Mouse (Mus musculus): ENCODE data around the gene Smyd3.
"Not testable (repeated sequence)": the region's sequence is repeated elsewhere in the genome, so short reads cannot be mapped to it uniquely, and the experiment has no call there.

Smyd3 gene

DNA sequence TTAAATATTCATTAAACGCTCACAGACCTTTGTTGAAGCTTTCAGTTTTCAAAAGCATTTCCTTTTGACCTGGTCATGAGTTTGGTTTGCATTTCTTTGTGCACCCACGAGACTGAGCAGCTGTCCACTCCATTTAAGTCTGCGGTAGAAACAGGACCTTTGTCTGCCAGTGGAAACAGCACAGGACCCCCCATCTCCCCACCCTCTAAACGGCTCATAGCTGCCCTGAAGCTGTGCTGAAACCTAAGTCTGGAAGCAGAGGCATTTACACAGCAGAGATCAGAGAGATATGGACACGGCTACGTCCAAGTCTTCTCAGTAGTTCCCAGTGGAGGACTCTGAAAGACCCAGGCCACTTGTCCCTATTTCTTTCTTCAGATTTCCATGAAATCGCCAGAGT lies 305.5 kb downstream of the Smyd3 start:
- DNase-seq: no peak

DNA sequence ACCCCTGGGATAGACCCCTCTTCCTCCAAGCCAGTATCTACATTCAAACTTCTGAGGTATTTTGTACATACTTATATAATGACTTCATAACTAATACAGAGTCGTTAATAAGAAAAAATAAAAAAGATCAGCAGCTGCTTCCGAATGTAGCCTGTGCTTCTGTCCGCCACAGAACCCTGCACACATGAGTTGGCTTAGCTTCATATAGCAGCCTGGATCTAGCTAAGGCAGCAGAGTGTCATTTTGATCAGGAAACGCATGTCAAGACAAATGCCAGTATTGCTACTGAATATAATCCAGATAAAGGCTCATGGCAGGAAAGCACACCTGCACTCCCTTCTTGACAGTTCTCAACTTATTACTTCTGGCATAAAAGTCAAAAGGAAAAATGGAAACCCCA lies 306.5 kb downstream of the Smyd3 start:
- no peak for DNase-seq

DNA sequence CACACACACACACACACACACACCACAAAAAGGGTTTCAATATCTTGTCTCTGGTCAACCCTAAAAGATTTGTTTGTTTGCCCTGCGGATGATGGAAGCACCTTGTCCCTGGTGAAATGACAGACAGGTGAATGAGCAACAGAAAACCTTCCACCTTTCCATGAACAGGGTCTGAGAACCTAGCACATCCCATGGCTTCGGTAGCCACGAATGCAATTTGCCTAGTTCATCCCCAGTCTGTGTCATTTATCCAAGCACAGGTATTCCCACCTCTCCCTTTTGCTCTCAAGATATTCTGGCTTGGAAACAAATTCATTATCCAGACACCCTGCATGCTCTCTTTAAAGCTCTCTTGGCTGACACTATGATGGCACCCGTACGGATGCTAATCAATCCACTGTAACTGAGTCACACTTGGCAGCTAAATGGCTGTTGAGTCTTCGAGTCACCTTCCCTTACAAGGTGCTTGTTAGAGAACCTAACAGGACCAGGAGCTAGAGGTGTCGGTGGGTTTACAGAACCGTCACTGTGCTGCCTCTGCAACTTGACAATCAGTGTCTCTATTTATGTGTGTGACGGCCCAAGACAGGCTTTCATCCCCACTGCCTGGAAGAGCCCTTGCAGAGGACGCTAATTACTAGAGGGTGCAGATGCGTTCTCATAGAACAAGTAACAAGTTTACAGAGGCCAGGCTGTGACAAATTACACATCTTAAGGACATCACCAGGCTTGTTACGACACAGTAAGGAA lies 309.8 kb downstream of the Smyd3 start:
- no peak for DNase-seq

DNA sequence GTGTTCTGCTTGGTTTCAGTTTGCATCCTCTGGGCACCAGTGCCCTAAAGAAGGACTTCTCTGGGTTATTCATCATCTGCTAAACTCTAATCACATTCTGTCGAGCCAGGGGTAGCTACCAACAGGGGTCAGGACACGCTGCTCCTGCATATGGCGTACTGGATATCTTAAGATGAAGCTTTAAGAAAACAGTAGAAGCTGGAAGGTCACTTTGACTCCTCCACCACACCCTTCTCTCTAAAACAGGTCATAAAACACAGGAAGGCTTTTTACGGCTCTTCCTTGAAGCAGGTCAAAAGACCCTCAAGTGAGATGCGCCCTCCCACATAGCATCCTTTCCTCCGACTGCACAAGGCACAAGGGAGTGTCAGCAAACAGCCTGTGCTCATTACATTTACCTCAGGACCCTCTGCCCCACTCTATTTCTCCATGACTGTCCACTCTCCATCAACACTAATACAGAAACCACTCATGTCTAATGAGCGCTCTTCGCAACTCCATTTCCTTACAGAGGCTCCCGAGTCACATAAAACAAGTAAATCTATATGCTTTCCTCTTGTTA lies 310.6 kb downstream of the Smyd3 start:
- DNase-seq: no peak

DNA sequence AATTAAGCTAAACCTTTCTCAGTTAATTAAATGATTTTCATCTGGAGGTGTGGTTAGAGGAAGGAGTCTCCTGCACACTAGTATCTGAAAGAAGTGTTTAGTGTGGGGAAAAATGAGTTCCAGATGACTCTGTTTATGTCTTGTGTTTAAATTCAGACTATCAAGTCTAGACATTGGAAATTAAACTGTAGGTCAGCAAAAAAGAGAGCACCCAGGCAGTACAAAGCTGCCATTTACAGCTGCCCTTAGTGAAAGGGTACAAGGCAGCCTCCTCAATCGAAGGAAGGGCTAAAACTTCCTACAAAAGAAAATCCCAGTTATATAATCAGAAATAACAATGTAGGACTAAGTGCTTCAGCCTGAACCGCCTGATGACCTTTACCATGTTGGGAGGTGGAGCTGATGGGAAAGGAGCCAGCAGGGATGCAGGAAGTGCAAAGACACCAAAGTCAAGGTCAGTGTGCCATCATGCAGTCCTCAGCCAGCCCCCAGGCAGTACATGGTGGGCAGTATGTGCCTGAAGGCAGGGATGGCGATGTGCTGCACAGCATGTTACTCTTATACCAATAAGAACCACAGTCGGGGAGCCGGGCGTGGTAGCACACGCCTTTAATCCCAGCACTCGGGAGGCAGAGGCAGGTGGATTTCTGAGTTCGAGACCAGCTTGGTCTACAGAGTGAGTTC lies 319.2 kb downstream of the Smyd3 start:
- DNase-seq: no peak

DNA sequence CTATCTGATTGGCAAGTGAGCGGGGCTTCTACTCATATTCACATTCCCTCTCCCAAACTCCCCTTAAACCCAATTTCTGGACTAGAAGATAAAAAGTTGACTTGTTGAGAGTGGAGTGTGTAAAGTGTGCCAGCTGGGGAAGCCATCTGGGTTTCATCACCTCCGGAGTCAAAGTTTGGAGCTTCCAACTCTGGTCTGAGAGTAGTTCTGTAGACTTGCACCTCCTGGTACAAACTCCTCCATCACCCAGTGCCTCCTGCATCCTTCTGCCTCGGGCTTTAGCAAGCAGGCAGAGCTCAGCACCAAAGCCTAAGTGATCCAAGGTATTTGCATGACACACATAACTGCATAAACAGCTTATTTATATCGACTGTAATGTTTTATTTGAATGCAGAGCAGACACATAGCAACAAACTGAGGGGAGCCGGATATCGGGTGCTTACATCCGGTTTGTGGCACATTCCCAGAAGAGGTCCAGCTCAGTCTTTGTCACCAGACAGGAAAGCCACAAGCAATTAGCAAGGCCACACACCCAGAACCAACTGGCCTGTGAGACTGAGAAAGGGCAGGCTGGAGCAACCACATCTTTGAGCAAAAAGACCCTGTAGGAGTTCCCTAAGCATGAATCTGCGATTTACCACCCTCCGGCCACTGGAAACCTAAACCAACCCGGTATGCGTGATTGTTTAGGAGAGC lies 319.9 kb downstream of the Smyd3 start:
- DNase-seq: no peak

DNA sequence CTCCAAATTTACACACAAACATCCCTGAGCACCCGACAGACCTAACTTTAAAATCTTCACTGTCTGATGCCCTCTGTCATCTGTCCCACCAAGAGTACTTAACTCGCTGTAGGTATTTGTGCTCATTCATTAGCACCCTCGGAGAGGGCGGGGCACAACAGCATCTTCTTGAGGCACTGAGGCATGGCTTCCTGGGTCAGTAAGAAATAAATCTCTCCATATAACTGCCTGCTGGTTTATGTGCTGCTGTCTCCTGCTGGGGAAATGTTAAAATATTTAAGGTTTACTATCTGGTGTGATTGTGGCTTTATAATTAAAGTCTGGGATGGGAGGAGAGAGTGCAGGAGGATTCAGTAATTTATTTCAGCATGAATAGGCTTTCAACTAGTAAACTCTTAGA lies 320.7 kb downstream of the Smyd3 start:
- no peak for DNase-seq

DNA sequence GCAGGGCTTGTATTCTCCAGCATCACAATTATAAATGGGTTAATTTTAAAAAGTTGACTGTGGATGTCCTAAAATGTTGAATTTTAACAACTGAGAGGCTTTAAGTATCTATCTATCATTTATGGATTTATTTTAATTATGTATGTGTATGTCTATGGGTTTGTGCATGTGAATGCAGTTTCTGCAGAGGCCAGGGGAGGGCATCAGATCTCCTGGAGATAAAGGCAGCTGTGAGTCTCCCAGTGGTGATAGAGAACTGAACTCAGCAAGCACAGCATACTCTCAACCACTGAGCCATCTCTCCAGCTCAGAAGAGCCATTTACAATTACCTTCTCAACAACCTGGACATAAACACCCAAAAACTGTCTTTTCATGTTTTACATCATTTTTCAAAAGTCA lies 321.4 kb downstream of the Smyd3 start:
- peak; percentile 22 for DNase-seq

DNA sequence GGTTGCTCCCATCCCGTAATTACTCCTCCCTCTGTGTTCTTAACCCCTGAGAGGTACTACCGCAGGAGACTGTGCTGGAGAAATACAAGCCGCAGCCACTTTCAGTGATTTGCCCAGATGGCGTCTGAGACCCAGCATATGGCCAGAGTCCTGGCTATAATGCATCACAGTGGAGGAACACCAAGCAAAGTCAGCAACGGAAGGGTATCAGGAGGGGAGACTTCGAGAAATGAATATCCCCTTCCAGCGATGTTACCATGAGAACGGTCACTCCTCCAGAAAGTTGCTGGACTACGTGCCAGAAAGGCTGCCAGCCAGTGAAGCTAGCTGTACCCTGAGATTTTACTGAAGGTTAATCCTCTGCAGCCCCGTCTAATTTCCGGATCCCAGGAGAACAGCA lies 325.1 kb downstream of the Smyd3 start:
- DNase-seq: no peak

DNA sequence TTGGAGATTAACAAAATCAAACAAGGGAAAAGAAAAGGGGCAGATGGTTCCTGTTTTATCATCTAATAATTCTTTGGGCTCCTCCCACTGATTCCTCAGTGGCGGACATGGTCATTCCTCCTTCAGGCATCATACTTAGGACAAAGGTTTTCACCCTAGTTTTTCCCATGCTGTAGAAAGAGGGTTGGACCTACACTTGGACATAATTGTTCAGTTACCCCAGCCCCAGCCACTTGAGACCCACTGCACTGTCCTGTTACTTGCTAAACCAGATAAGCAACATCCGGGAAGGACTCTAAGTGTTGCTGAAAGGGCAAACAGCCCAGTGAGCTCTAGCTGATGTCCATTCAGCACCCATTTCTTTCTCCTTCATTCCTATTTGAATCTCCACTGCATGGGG lies 327.0 kb downstream of the Smyd3 start:
- DNase-seq: no peak

DNA sequence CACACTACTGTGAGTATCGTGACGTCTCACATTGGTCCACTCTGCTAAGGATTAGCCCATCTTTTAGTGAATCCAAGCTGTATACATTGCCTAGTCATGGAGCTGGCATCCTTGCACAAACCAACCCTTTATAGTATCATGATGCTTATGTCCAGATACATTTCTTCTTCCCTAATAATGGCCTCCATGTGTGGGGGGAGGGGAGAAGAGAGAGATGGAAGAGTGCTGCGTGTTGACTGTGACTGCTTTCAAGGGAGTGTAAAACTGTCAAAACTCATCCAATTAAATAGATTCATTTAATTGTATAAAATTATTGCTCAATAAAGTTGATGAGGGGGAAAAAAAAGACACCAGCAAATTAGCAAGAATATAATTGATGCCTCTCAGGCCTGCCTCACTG lies 330.7 kb downstream of the Smyd3 start:
- DNase-seq: no peak

DNA sequence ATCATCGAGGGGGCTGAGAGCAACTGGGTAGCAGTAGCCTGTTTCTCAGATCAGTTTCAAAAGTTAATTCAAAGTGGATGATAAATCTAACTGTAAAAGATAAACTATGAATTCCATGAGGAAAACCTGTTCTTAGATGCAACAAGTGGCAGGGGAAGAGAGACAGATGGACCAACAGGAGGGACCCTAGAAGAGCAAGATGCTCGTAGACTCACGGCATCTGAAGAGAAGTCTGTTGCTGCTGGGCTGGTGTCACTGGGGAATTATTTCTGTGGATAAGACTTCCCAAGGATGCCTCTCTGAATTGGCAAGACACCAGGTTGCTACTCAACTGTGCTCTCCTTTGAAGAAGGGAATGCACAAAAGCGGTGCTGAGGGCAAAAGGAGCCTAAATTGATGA lies 333.2 kb downstream of the Smyd3 start:
- no peak for DNase-seq

DNA sequence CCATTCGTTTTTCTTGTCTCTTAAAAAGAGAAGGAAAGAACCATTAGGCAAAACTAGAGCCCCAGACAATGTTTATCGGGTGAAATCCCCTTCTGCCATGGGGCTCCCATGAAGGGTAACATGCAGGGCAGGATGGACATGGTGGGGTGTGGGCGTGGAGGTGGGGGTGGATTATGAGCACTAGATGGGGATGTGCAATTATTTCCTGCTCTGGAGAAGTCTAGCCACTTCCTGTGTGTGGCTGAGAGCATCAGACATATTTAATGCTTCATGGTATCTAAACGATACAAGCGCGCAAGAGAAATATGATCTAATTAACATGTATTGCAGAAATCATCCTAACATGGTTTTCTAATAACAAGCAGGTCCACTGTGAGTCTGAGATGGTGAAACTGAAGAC lies 334.3 kb downstream of the Smyd3 start:
- DNase-seq: no peak

DNA sequence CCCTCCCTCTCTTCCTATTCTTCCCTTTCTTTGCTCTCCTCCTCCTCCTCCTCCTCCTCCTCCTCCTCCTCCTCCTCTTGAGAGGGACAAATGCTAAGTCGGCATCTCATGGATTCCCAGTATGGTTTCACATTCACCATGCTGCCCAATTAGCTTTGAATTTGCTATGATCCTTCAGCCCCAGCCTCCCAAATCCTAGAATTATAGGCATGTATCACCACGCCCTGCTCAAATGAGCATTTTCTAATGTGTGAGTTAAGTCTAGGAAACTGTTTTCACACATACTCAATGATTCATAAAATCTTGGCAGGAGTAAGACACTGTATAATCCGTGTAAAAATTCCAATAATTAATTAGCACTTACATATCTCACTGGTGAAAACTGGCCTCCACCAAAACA lies 337.3 kb downstream of the Smyd3 start:
- DNase-seq: no peak

DNA sequence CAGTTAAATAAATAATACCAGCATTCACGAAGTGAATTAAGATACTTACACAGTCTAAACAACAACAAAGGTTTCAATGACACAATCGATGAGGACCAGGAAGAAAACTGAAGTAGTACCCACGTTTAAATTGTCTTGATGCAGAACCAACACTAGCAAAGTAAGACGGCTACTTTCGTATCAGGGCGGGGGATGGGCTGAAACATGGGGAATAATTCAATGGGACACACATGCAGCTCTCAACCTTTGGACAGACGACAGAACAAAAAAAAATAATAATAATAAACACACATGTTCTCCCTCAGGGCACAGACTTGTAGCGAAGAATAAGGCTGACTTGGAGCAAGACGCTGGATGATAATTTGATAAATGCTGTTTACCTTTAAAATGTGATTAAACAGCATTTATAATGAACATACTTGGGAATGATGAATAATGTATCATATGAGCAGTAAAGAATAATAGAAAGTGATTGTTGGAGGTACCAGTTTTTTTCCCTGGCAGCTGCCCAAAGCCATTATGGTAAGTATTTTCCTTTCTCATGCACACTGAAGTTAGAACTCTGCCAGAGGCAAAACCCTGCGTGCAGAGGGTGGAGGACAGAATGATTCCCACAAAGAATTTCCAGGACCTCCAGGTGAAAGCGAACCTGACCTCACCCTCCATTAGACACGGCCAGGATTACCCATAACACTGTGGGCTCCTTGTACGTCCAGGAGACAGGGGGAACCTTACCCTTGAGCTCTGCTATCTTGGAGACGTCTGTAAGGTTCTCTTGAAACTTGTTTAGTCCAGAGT lies 340.8 kb downstream of the Smyd3 start:
- no peak for DNase-seq

DNA sequence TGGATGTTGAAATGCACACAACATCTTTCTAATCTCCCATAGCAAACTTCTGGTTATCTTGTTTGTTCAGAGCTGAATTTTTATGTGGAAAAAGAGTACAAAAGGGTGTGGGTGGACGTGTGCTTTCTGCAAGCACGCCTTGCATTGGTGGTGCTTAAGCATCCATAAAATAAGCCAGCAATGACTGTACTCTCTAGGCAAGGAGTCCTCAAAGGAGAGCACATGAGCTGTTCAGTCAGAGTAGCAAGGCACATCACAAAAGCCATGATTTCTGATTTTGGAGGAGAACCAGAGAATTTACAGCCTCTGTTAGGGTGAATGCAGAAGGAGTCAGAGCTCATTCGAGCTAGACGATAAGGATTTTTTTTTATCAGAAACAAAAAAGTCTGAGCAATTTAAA lies 343.6 kb downstream of the Smyd3 start:
- no peak for DNase-seq

DNA sequence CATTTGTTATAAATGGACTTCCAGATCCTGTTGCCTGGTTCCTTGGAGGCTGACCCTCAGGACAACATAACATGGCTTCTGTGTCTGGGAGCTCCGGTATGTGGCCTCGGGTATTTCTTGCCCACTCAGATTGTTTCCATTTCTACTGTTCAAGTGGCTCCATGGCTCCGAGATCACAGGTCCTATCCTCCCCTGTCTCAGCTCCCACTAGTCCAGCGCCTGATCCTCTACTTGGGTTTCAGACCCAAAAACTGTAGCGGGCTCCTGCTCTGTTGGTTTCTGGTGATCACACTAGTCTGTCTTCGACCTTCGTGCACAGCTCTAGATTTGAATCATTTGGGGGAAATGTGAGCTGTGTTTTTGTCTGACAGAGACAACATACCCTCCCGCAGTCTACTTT lies 347.3 kb downstream of the Smyd3 start:
- DNase-seq: no peak

DNA sequence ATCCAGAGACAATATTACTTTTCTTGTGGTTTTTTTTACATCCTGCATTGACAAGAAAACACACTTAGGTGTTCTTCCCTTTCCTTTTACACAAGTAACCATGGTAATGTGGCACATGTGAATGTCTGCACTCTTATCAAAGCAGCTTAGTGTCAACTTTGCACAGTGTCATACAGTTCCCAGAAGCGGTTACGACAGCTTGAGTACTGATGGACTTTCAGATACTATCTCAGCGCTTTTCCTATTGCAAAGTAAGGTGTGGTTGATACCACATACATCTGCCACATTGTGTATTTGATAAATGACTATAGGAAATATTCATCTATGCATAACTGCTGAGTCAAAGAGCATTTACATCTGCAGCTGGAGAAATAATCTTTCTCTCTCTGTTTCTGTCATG lies 348.1 kb downstream of the Smyd3 start:
- peak; percentile 44 for DNase-seq

DNA sequence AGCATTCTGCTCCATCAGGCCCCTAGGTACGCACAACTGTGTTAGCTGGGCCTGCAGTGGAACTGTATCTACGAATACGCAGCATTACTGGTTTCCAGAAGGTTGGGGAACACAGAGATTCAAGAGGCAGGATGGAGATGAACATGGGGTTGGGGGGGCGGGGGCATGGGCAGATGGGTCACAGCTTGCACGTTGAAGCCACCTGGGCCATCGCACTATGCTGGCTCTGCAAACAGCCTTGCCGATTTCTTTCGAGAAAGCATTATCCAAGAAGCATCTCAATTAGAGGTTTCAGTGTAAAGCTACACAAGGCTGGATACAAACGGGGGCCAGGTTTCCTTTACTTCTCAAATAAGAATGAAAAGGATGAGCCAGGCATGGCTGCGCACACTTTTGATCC lies 348.7 kb downstream of the Smyd3 start:
- peak; percentile 42 for DNase-seq

DNA sequence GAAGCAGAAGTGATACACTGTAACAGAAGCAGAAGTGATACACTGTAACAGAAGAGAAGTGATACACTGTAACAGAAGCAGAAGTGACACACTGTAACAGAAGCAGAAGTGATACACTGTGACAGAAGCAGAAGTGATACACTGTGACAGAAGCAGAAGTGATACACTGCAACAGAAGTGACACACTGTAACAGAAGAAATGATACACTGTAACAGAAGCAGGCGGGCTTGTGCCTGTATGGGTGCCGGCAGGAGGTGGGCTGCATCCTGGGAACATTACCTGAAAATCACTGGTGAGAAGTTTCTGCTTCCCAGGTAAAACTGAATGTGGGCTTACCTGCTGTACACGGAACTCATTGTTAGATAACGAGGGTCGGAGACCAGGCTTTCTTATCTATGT lies 353.6 kb downstream of the Smyd3 start:
- DNase-seq: not testable (repeated sequence)

DNA sequence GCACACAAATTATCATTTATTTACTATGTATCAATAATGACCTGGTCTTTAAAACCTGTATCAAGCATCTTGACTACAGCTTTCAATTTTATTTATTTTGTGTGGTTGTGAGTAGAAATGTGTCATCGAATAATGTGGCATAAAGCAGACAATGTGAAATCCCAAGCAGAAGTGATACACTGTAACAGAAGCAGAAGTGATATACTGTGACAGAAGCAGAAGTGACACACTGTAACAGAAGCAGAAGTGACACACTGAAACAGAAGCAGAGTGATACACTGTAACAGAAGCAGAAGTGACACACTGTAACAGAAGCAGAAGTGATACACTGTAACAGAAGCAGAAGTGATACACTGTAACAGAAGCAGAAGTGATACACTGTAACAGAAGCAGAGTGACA lies 355.1 kb downstream of the Smyd3 start:
- not testable (repeated sequence) for DNase-seq

DNA sequence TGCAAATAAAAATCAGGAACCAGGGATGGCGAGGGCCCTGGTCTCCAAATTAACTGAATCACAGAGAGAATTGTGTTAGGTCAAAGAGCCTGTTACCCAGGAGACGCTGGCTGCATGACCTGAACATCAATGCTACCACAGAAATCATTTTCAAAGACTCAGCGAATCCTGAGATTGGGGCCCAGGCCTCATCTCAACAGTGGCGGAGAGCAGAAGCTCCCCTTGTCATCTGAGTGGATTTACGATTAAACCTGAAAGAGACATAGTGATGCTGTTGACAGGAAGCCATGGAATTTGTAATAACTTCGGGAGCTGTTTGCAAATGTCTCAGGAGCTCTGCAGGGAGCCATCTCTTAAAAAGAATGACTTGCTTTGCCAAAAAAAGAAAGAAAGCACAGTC lies 355.9 kb downstream of the Smyd3 start:
- DNase-seq: no peak

DNA sequence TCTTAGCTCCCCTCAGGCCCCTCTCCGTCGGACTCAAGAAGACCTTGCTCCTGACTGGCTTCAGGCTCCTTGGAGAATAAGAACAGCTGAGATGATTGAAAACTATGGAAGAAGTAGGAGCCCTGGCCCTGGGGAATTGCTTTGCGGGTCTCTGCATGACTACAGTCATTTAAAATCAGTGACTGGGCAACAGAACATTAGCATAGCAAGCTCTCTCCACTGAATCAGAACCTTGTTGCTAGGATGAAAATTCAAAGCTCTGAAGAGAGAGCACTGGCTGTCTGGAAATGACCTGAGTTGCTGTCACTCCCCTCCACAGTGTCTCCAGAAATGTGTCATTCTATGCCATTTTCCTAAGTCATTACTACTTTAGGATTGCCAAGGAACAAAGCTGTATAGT lies 357.1 kb downstream of the Smyd3 start:
- no peak for DNase-seq

Data from thymus, postnatal 14 days (tissue).